Mouse (Mus musculus) midbrain, embryonic 10.5 days (tissue): ENCODE data around the gene Sema3e. TPM values are rescaled to one million over a fixed set of nuclear protein-coding genes. Genes with fewer than 3 reads are reported as not detected.

ENCODE experiments used
- DNase-seq: peaks from one replicate; pipeline ENCODE4 v3.0.0-alpha.2; 2017; ENCODE audit warnings: low spot score
- H3K27ac ChIP-seq: fragments of 300-500 bp; sonication (generic); replicated peaks from 2 replicates; pipeline ENCODE4 v1.5.1; 2016; ENCODE audit warnings: mild to moderate bottlenecking
- H3K27me3 ChIP-seq: fragments of 300-500 bp; sonication (generic); 2 replicates; pipeline ENCODE4 v1.6.1; 2016; ENCODE audit warnings: low read depth, mild to moderate bottlenecking; ENCODE audit not compliant: poor library complexity, severe bottlenecking
- H3K36me3 ChIP-seq: fragments of 300-500 bp; sonication (generic); 2 replicates; pipeline ENCODE4 v1.6.1; 2016; ENCODE audit warnings: mild to moderate bottlenecking, moderate library complexity
- H3K4me1 ChIP-seq: fragments of 300-500 bp; sonication (generic); 2 replicates; pipeline ENCODE4 v1.6.1; 2016
- H3K4me3 ChIP-seq: fragments of 300-500 bp; sonication (generic); 2 replicates; pipeline ENCODE4 v1.5.1; 2016; ENCODE audit warnings: mild to moderate bottlenecking, moderate library complexity
- H3K9me3 ChIP-seq: fragments of 300-500 bp; sonication (generic); replicated peaks from 2 replicates; pipeline ENCODE4 v1.6.1; 2016; ENCODE audit warnings: mild to moderate bottlenecking
- WGBS: fragments of 180-500 bp; shearing (Covaris S2); methylation state at CpG from one replicate; pipeline ENCODE4 v1.1.7; 2016; 5-methylcytosine and 5-hydroxymethylcytosine counted together
- polyA plus RNA-seq: library from polyadenylated mRNA; unstranded; fragments of >200 nt; fragmentation: Nextera tagmentation; extraction: Ambion mirVana; gene quantifications from 2 replicates; pipeline ENCODE4 v1.2.1, GENCODE M21; 2016

Sema3e gene
- polyA plus RNA-seq, 1 experiment from 2014 or later = 1.7 TPM

- Histone ChIP-seq H3K4me3 (no peak overlapping the region), H3K4me1 (no peaks in the 10 kb centered on the region), H3K27me3 (no peaks in the 10 kb centered on the region), H3K36me3 (no peaks in the 10 kb centered on the region), H3K9me3 (0 out of 2 replicates have a peak, but pooled peaks cover 6% of the 10 kb centered on the region), H3K27ac (no peak overlapping the region)
- DNase-seq = no peak
- 91% methylated on average over 4 of the region's 4 CpGs for WGBS
Measured at GRCm38 (mm10) chr5:14260156-14260555, 235.1 kb downstream of the Sema3e start.

GRCm38 (mm10) chr5:14267400-14267799, 242.3 kb downstream of the Sema3e start:
- Histone ChIP-seq H3K4me3 (no peak overlapping the region), H3K36me3 (no peaks in the 10 kb centered on the region), H3K27me3 (no peaks in the 10 kb centered on the region), H3K9me3 (no peaks in the 10 kb centered on the region), H3K4me1 (no peaks in the 10 kb centered on the region), H3K27ac (no peak overlapping the region)
- DNase-seq = no peak
- WGBS = 82% methylated on average over 2 of the region's 2 CpGs

Other genes starting within 250 kb of the Sema3e start
- not detected in 2 replicates for gene Speer3, start 233.7 kb upstream of the Sema3e start, polyA plus RNA-seq